Mouse (Mus musculus) stomach, embryonic 16.5 days (tissue): ENCODE data around the gene Pparg. TPM values are rescaled to one million over a fixed set of nuclear protein-coding genes. Genes with fewer than 3 reads are reported as not detected.

Experiments used
- ATAC-seq: fragments of 200-750 bp; cut with Nextera tagmentation; 2 replicates; pipeline ENCODE4 v1.8.0; 2017; ENCODE audit warnings: moderate number of reproducible peaks, moderate TSS enrichment; ENCODE audit not compliant: insufficient read depth, low FRiP score
- H3K27ac ChIP-seq: fragments of 300-500 bp; sonication (generic); 2 replicates; pipeline ENCODE4 v1.5.1; 2014; ENCODE audit warnings: low read length
- H3K27me3 ChIP-seq: fragments of 300-500 bp; sonication (generic); 2 replicates; pipeline ENCODE4 v1.6.1; 2014; ENCODE audit warnings: low read length, control low read depth, mixed read lengths; ENCODE audit not compliant: control insufficient read depth, insufficient read depth
- H3K36me3 ChIP-seq: fragments of 300-500 bp; sonication (generic); 2 replicates; pipeline ENCODE4 v1.6.1; 2014; ENCODE audit warnings: low read length; ENCODE audit not compliant: control insufficient read depth, insufficient read depth
- H3K4me1 ChIP-seq: fragments of 300-500 bp; sonication (generic); 2 replicates; pipeline ENCODE4 v1.6.1; 2014; ENCODE audit warnings: low read length, control low read depth, mixed read lengths; ENCODE audit not compliant: control insufficient read depth, insufficient read depth
- H3K4me2 ChIP-seq: fragments of 300-500 bp; sonication (generic); 2 replicates; pipeline ENCODE4 v1.6.1; 2014; ENCODE audit warnings: low read depth, low read length, mixed read lengths
- H3K4me3 ChIP-seq: fragments of 300-500 bp; sonication (generic); replicated peaks from 2 replicates; pipeline ENCODE4 v1.5.1; 2014; ENCODE audit warnings: mild to moderate bottlenecking, low read length
- H3K9ac ChIP-seq: fragments of 300-500 bp; sonication (generic); 2 replicates; pipeline ENCODE4 v1.6.1; 2014; ENCODE audit warnings: low read length
- H3K9me3 ChIP-seq: fragments of 300-500 bp; sonication (generic); replicated peaks from 2 replicates; pipeline ENCODE4 v1.6.1; 2016; ENCODE audit warnings: low read length, control low read depth; ENCODE audit not compliant: control insufficient read depth
- WGBS: fragments of 180-500 bp; shearing (Covaris S2); extraction: QIAGEN DNeasy Blood & Tissue Kit; methylation state at CpG from one replicate; pipeline ENCODE4 v1.1.7; 2014; 5-methylcytosine and 5-hydroxymethylcytosine counted together
- polyA plus RNA-seq: library from polyadenylated mRNA; unstranded; fragments of >200 nt; fragmentation: Nextera tagmentation; extraction: Ambion mirVana; gene quantifications from 2 replicates; pipeline ENCODE4 v1.2.1, GENCODE M21; 2015

The Pparg gene
- polyA plus RNA-seq, 1 experiment from 2014 or later = 18.2 TPM

DNA sequence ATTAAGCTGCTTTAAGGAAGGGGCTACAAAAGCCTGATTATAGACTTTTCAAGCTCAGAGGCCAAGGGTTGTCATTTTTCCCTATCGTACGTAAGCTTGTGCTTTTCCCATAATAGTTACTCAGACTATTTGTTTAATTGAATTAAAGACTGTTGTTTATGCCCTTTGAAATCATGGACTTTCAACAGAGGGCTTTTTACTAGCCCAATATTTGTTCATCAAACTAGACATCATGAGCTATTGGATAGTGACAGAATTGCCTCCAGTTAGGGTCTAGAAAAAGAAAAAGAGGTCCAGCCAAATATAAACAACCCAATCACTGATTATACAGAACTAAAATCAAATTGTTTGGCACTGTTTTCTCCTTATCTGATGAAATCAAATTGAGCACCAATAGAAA, 104.7 kb downstream of the Pparg start:
- no peak overlapping the region for H3K27ac ChIP-seq
- WGBS = 41% methylated on average over 2 of the region's 2 CpGs
- ATAC-seq = no peak

DNA sequence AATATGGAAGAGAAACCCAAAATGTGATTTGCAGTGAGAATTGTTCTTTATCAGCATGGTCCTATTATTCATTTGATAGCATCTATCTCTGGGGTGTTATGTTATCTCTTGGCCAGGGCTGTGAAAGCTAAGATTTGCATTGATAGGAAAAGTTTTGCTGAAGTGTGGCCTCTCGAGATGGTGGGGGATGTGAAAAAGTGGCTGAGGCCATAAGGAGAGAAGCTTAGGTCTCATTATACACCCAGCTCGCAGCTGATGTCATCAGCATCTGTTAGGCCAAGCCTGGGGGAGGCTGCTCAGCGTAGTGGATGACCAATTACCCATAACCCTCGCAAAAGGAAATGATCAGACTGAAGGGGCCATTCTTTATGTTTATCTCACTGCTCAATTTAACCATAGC, 105.1 kb downstream of the Pparg start:
- H3K27ac ChIP-seq = no peak overlapping the region

More for the DNA sequence above, 104.7 kb downstream of the Pparg start:
- Histone ChIP-seq H3K36me3 (no peaks in the 10 kb centered on the region), H3K4me3 (no peak overlapping the region), H3K27me3 (no peaks in the 10 kb centered on the region), H3K9ac (no peak overlapping the region), H3K9me3 (no peaks in the 10 kb centered on the region), H3K4me2 (no peak overlapping the region), H3K4me1 (peaks cover 16% of the 10 kb centered on the region)

DNA sequence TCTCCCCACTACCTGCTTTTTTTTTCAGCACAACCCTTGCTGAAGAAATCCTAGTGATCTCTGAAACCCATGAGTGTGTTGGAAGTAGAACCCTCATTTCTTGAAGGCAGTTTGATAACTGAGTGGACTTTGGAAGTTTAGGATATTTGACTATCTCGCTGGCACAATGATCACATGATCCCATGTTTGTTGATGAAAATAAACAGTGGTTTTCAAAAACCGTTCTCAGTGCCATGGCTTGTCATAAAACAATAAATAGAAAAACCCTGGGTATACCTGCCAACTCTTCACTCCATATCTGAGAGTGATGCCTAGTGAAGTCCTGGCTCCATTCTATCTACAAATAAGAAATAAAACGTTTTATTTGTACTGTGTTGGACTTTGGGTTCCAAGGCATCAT, 105.8 kb downstream of the Pparg start:
- H3K9ac ChIP-seq = no peak overlapping the region
- WGBS = 42% methylated on average over 3 of the region's 3 CpGs
- H3K4me2 ChIP-seq = no peak overlapping the region
- H3K9me3 ChIP-seq = no peaks in the 10 kb centered on the region
- no peak overlapping the region for H3K4me3 ChIP-seq
- no peak for ATAC-seq
- peaks cover 16% of the 10 kb centered on the region for H3K4me1 ChIP-seq
- H3K27me3 ChIP-seq = no peaks in the 10 kb centered on the region
- no peaks in the 10 kb centered on the region for H3K36me3 ChIP-seq
- H3K27ac ChIP-seq = no peak overlapping the region

More for the DNA sequence above, 105.1 kb downstream of the Pparg start:
- Histone ChIP-seq H3K4me2 (no peak overlapping the region), H3K36me3 (no peaks in the 10 kb centered on the region), H3K27me3 (no peaks in the 10 kb centered on the region), H3K9me3 (no peaks in the 10 kb centered on the region), H3K9ac (no peak overlapping the region), H3K4me3 (no peak overlapping the region), H3K4me1 (peaks cover 16% of the 10 kb centered on the region)
- ATAC-seq = no peak; the same call in 1 of the 2 replicates
- WGBS = 31% methylated on average over 4 of the region's 4 CpGs

DNA sequence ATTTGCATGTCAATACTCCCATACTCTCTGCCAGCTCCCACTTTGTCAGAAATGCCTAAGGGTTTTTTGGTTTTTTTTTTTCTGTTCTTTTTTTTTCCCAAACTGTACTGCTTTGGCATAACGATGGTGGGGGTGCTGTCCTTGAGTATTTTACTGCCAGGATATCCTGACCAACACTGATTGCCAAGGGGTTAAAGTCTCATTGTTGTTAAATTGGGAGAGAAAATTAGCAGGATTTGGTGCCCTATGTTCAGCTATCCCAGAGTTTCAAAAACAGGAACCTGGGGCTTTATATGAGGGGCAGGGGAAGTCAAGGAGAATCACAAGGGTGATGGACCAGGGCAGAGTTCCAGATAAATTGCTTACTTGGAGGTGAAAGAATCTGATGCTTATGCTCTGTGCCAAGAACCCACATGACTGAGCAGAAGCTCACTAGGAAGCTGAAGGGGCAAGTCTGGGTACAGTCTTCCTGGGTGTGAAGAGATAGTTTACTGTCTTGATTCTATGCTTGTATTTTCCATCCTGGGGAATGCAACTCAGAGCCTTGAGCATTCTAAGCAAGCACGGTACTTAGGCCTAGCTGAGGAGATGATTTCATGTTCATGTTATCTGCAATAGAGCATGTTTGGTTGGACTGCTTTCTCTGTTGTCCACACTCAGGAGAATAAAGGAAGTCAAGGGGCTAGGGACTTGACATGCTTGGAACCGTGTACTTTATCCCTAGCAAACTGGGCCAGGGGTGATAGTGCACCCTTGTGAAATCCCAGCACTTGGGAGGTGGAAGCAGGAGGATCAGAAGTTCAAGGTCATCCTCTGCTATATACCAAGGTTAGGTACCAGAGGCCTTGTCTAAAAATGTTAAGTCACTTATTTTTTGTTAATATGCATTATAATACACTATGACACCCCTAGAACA, 109.2 kb downstream of the Pparg start:
- no peak for ATAC-seq
- no peak overlapping the region for H3K4me2 ChIP-seq
- 62% methylated on average over 3 of the region's 3 CpGs for WGBS
- H3K36me3 ChIP-seq = no peaks in the 10 kb centered on the region
- no peaks in the 10 kb centered on the region for H3K9me3 ChIP-seq
- no peak overlapping the region for H3K9ac ChIP-seq
- H3K4me3 ChIP-seq = no peak overlapping the region
- H3K27ac ChIP-seq = no peak overlapping the region
- H3K27me3 ChIP-seq = 0 out of 2 replicates have a peak, but pooled peaks cover 2% of the 10 kb centered on the region
- H3K4me1 ChIP-seq = peaks cover 3% of the 10 kb centered on the region; the same call in 1 of the 2 replicates

DNA sequence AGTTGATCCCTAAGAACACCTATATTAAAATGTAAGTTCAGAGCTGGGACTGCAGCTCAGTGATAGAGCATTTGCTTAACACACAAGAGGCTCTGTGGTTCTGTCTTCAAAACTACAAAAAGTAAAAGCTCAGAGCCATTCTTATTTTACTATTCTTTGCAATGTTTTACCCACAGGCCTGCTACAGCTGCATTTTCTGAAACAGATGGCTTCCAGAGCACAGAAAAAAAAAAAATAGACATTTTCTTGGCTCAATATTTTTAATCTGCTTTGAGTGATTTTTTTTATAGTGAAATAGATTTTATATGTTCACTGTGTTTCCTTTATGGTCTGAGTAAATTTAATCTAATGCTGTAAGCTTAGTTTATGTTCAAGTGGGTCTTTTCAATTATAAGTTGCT, 111.2 kb downstream of the Pparg start:
- H3K9ac ChIP-seq = no peak overlapping the region
- H3K9me3 ChIP-seq = no peaks in the 10 kb centered on the region
- no peak overlapping the region for H3K27ac ChIP-seq
- H3K27me3 ChIP-seq = 0 out of 2 replicates have a peak, but pooled peaks cover 2% of the 10 kb centered on the region
- no peak for ATAC-seq
- no peak overlapping the region for H3K4me3 ChIP-seq
- H3K4me1 ChIP-seq = 0 out of 2 replicates have a peak, but pooled peaks cover 5% of the 10 kb centered on the region
- H3K36me3 ChIP-seq = no peaks in the 10 kb centered on the region
- H3K4me2 ChIP-seq = no peak overlapping the region

DNA sequence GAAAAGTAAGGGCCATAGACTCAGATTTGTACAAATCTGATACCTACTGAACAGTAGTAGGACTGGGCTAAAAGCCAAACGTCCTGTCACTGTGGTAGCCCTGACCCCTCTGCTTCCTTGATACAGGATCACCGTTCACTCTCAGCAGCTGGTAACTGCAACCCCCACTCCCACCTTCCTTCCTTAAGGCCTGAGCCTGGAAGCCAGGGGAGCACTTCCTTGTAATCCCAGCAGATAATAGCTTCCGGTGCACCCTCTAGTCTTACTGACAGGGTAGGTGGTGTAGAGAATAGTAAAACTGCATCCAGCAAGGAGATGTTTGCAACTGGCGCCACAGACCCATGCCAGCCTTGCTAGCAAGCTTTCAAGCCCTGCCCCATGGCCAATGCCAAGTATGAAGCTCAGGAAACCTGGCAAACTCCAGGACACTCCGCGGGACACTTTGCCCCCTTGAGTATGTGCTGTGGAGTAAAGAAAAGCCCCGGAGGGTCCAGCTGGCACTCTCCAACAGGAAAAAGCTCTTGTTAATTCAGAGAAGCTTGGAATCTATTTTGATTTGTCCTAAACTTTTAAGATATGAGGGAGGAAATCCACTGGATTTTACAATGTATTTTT, 116.4 kb downstream of the Pparg start:
- ATAC-seq = no peak
- no peak overlapping the region for H3K27ac ChIP-seq
- 0 out of 2 replicates have a peak, but pooled peaks cover 2% of the 10 kb centered on the region for H3K27me3 ChIP-seq
- no peaks in the 10 kb centered on the region for H3K36me3 ChIP-seq
- peaks cover 23% of the 10 kb centered on the region for H3K4me1 ChIP-seq
- H3K9me3 ChIP-seq = no peaks in the 10 kb centered on the region
- WGBS = 54% methylated on average over 7 of the region's 7 CpGs
- H3K9ac ChIP-seq = no peak overlapping the region
- no peak overlapping the region for H3K4me3 ChIP-seq
- H3K4me2 ChIP-seq = no peak overlapping the region

DNA sequence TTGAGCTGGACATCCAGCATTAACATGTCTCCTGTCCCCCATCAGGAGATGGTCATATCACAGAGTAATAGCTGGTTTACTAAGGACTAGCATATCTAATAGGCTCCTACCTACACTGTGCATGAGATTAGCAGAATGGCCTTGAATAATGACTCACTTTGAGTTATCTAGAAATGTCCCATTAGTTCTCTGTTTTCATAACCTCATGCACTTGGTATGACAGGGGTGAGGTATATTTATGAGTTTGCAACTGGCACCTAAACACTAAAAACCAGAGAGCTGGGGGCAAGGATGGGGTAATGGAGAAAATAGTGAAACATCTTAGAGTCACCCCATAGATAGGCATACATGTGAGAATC, 119.2 kb downstream of the Pparg start:
- Histone ChIP-seq H3K9me3 (no peaks in the 10 kb centered on the region), H3K27me3 (no peaks in the 10 kb centered on the region), H3K4me1 (peaks cover 23% of the 10 kb centered on the region), H3K9ac (no peak overlapping the region), H3K4me2 (no peak overlapping the region; the same call in 1 of the 2 replicates), H3K36me3 (no peaks in the 10 kb centered on the region), H3K4me3 (no peak overlapping the region), H3K27ac (peak overlapping the region; percentile 90)
- peak; percentile 68; the same call in 1 of the 2 replicates for ATAC-seq

DNA sequence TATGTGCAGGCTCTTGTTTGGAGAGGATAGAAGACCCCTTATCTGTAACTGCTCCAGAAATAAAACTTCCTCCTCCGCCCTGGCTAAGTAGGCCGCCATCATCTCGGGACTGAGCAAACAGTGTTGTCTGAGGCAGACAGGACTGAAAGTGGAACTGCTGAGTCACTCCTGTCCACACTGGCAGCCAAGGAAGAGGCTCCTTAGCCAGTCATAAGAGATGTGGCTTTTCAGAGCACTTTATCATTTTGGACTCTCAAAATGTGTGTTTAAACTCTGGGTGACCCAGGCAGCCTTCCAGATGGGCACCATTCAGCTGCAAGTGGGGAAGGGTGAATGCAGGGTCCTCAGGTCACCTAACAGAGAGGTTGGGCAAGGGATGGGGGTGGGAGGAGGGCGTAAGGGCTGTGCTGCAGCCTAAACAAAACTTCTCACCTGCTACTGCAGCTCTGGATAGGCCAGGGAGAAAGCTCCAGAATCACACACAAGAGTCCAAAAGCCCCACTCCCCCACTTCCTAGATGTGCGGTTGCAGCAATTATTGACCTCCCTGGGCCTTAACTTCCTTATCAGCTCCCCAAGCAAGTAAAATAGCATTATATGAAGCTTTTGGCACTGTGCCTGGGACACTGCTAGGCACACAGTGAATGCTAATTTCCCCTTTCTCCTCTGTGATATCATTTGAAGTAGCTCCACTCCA, 119.7 kb downstream of the Pparg start:
- Histone ChIP-seq H3K4me2 (peak overlapping the region; percentile 10; the same call in 1 of the 2 replicates), H3K36me3 (no peaks in the 10 kb centered on the region), H3K4me3 (no peak overlapping the region), H3K9ac (0 out of 2 replicates have a peak overlapping the region, but pooled peaks have one; percentile 33), H3K9me3 (no peaks in the 10 kb centered on the region), H3K27ac (peak overlapping the region; percentile 90), H3K27me3 (no peaks in the 10 kb centered on the region), H3K4me1 (peaks cover 23% of the 10 kb centered on the region)
- 14% methylated on average over 5 of the region's 5 CpGs for WGBS
- peak; percentile 90 for ATAC-seq

DNA sequence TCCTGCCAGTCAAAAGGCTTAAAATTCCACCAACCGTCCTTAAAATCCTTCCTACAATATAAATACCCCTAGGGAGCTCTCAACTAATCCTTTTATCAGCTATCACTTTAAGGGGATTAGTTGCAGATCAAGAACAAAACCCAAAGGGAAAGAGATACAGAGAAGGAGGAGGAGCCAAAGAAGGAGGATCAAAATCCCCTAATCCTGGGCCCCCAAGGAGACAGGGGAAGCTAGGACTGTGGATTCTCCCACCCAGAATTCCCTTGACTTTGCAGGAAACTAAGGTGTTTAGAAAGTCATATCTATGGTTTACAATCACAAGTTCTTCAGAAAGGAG, 120.2 kb downstream of the Pparg start:
- no peaks in the 10 kb centered on the region for H3K36me3 ChIP-seq
- H3K9me3 ChIP-seq = no peaks in the 10 kb centered on the region
- no peaks in the 10 kb centered on the region for H3K27me3 ChIP-seq
- peaks cover 23% of the 10 kb centered on the region for H3K4me1 ChIP-seq
- ATAC-seq = no peak
- no peak overlapping the region for H3K4me2 ChIP-seq
- H3K9ac ChIP-seq = no peak overlapping the region
- H3K27ac ChIP-seq = peak overlapping the region; percentile 90
- WGBS = 6% methylated on average over 1 of the region's 1 CpGs
- no peak overlapping the region for H3K4me3 ChIP-seq
